Mouse (Mus musculus) cerebellum, adult 9-10 months (tissue): Measurements from ENCODE around the gene Atp6v0e.

Experiments used
- DNase-seq: peaks from one replicate; pipeline ENCODE4 v3.0.0; 2022

Atp6v0e gene

GRCm38 (mm10) chr17:26688795-26689735 is 26.0 kb downstream of the Atp6v0e start:
- DNase-seq = peak; percentile 61

GRCm38 (mm10) chr17:26689810-26690209 is 26.8 kb downstream of the Atp6v0e start:
- peak; percentile 44 for DNase-seq

DNA sequence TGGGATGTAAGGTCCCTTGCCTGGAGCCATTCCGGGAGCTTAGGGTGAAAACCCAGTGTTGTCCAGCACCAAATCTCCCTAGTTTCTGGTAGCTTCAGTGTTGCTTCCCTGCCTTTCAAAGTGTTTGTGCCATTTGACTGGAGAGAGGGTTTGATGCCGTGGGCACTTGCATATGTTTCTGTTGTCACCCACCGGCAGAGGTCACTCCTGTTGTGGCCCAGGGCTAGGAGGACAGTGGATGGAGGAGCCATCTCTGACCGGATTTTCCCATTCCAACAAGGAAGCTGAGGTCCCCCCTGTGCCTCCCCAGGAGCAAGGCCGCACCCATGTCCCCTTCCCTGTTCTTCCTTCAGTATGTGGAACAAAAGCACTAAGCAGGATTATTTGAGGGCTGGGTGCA is 27.2 kb downstream of the Atp6v0e start:
- DNase-seq = peak; percentile 61

DNA sequence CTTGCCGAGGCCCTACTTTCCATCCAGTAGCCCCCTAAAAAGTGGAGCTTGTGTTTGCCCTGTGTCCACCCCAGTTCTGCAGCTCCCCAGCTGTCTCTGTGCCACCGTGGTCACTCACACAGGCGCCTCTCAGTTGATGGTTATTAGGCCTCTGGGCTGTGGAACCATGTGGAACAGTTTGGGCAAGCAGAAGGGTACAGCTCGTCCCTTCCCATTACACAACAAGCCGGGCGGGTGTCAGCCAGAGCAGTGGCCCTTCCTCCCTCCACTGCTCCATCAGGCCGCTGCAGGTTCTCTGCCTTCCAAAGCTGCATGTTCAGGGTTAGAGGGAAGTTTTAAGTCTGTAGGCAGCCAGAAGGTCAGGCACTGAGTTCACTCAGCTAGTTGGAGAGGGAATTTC is 28.1 kb downstream of the Atp6v0e start:
- peak; percentile 39 for DNase-seq

- peak; percentile 87 for DNase-seq
These were observed 30.4 kb downstream of the Atp6v0e start for GRCm38 (mm10) chr17:26693424-26693823.

DNA sequence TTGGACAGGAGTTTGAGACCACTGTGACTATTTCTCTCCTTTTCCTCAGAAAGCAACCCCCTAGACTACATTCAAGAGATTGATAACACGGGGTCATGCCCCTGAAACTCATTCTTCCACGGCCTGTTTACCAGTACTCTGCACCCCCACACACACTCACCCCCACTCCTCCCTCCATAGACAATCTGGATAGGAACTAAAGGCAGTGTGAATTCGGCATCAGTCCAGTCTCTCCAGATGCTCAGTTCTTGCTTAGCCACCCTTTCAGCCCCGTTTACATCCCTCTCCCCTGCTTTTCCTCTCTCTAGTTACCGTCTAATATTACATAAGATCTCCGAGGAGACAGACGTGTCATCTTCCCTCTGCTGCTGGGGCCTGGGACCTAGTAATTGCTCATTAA is 31.1 kb downstream of the Atp6v0e start:
- peak; percentile 73 for DNase-seq

GRCm38 (mm10) chr17:26695193-26695592 is 32.2 kb downstream of the Atp6v0e start:
- no peak for DNase-seq

- no peak for DNase-seq
These were observed 35.8 kb downstream of the Atp6v0e start for GRCm38 (mm10) chr17:26698846-26699245.

- peak; percentile 74 for DNase-seq
These were observed 37.0 kb downstream of the Atp6v0e start for GRCm38 (mm10) chr17:26699819-26700616.

GRCm38 (mm10) chr17:26701565-26701964 is 38.5 kb downstream of the Atp6v0e start:
- no peak for DNase-seq

DNA sequence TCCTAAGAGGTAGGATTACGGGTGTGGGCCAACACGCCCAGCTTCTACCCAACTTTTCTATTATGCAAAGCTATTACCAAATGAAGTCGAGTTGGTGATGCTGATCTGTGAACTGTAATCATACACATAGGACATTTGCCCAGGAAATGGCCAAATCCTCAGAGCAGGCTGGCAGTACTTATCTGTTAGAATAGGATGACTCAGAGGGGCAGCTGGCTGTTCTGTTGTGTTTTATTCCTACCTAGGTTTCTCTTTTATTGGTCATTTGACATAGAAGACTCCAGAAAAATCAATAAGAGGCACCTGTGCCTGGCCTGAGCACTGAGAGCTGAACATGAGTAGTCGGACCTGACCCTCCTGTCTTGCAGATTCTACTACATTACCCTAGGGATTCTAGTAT is 39.6 kb downstream of the Atp6v0e start:
- DNase-seq = peak; percentile 45

- peak; percentile 81 for DNase-seq
These were observed 40.6 kb downstream of the Atp6v0e start for GRCm38 (mm10) chr17:26703671-26704070.

GRCm38 (mm10) chr17:26705463-26706359 is 42.7 kb downstream of the Atp6v0e start:
- peak; percentile 33 for DNase-seq

- peak; percentile 30 for DNase-seq
These were observed 44.0 kb downstream of the Atp6v0e start for GRCm38 (mm10) chr17:26707066-26707465.

DNA sequence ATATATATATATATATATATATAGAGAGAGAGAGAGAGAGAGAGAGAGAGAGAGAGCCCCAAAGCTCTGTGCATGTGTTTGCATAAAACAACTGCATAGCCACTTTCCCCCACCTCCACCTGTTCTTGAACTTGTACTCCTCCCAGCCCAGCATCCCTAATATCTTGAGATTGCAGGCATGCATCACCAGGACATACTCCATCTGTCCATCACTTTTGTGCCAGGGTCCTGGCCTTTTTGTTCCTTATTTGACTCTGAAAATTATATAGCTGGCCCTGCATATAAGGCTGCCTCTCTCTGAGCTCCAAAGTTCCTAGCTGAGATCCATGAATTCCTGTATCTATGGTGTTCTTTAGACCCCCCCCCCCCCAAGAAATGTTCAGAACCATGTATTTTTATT is 45.5 kb downstream of the Atp6v0e start:
- peak; percentile 75 for DNase-seq

- DNase-seq = peak; percentile 53
These were observed 46.1 kb downstream of the Atp6v0e start for GRCm38 (mm10) chr17:26708993-26709590.

DNA sequence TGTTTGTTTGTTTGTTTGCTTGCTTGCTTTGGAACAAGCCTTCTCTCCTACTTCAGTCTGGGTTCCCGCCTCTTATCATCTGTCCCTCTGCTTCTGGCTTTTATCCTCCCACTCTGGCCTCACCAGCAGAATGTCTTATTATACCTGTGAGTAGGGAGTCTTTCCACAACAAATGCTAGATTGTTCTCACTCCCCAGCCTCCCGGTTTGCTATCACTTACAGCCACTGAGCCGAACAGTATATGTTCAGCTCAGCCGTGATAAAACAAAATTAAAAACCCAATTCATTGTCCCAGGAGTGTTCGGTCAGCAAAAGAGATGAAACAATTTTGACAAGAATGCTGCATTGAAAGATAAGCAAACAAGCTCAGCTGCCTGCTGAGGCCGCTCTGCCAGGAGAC is 47.0 kb downstream of the Atp6v0e start:
- DNase-seq = no peak

- peak; percentile 97 for DNase-seq
These were observed 52.3 kb downstream of the Atp6v0e start, which contains the start of gene Crebrf for GRCm38 (mm10) chr17:26715271-26715758. Crebrf (plus strand) TSS chr17:26715650.

- DNase-seq = peak; percentile 96
These were observed 53.1 kb downstream of the Atp6v0e start for GRCm38 (mm10) chr17:26715916-26716717.

DNA sequence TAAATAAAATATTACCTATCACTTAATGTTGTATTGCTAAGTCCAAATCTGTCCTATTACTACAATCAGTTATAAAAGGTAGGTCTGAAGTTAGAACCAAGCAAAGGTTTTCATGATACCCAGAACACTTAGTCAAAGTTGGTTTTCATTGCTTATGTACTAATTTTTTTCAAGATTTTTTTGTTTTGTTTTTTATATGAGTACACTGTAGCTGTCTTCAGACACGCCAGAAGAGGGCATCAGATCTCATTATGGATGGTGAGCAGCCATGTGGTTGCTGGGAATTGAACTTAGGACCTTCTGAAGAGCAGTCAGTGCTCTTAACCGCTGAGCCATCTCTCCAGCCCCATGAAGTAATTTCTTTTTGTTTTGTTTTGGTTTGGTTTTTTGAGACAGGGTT is 54.8 kb downstream of the Atp6v0e start:
- DNase-seq = no peak

DNA sequence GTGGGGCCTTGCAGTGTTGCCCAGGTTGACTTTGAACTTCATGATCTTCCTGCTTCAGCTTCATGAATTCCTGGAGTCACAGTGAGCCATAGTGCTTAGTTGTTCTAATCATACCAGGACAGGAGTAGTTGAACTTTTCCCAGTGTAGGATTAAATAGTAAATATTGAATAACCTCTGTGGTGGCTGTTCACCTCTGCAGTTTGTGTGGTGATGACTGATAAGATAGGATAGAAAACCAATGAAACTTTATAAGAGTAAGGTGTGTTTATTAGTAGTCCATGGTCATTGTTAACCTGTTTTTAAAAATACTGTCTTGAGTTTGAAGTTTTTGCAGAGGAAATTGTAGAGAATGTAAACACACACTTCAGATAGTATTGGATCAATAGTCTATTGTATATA is 56.4 kb downstream of the Atp6v0e start:
- no peak for DNase-seq
